Comparison of ENCODE assay signal across 22 mouse cellular contexts in the genomic region with DNA sequence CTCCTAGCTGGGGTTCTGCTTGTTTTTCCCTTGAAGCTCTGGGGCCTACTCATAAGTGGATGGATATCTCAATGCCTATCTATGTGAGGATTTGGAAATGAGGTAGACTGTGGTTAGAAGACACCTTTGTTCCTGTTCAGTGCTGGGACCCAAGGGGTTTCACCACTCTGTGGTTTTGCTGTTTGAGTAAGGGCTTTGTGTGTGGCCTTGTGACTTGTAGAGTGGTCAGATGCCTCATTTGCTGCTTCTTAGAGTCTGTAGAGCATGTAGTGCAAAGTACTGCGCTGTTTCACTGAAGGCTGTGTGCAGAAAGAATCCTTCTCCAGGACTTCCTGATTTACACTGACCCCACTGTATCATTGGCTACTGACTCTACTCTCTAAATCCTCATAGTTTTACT.
DNase-seq lines count a peak whose midpoint lies in the region; ATAC-seq and TF ChIP-seq lines count a peak whose summit lies in the region.
"Had no signal": no experiment of that assay in that cellular context is flagged by ENCODE, and none has a peak within 500 bp of the region (broad histone marks: within the 10 kb centered on the region; RNA-seq: fewer than 3 reads in every experiment).

No protein-coding gene starts in this region.

- no peak for TF ChIP-seq CTCF in left cerebral cortex, adult 2 months (IDR thresholded peaks at IDR 0.05)

- H3K27me3 ChIP-seq in liver, embryonic 15.5 days: no peaks in the 10 kb centered on the region
- H3K27me3 ChIP-seq in liver, embryonic 12.5 days (replicated peaks): no peaks in the 10 kb centered on the region
- H3K27me3 ChIP-seq: forebrain, embryonic 12.5 days; limb, embryonic 12.5 days; megakaryocyte, embryonic 14.5 days; neural tube, embryonic 13.5 days had no signal

- no peaks in the 10 kb centered on the region for H3K9me3 ChIP-seq in liver, embryonic 15.5 days (replicated peaks)
- no peaks in the 10 kb centered on the region for H3K9me3 ChIP-seq in liver, embryonic 12.5 days (replicated peaks)
- H3K9me3 ChIP-seq: embryonic facial prominence, embryonic 10.5 days; forebrain, embryonic 12.5 days; limb, embryonic 12.5 days; megakaryocyte, embryonic 14.5 days; neural tube, embryonic 13.5 days had no signal

- intact Hi-C loops in left cerebral cortex, adult 2 months (cut with DNase I): no loop called here

- no peak overlapping the region for H3K9ac ChIP-seq in liver, embryonic 15.5 days
- H3K9ac ChIP-seq in liver, embryonic 12.5 days: no peak overlapping the region
- H3K9ac ChIP-seq: forebrain, embryonic 12.5 days; limb, embryonic 12.5 days; liver, embryonic 14.5 days; neural tube, embryonic 13.5 days had no signal

- no peak overlapping the region for H3K27ac ChIP-seq in liver, embryonic 15.5 days (replicated peaks)
- no peak overlapping the region for H3K27ac ChIP-seq in liver, embryonic 12.5 days
- no peak overlapping the region for H3K27ac ChIP-seq in left cerebral cortex, adult 2 months
- H3K27ac ChIP-seq: embryonic facial prominence, embryonic 10.5 days; forebrain, embryonic 12.5 days; hindbrain, postnatal 0 days; limb, embryonic 12.5 days; liver, embryonic 14.5 days; neural tube, embryonic 13.5 days had no signal

- 70% methylated on average over 1 of the region's 1 CpGs for WGBS in liver, embryonic 15.5 days (ENCODE audit: insufficient replicate concordance)
- WGBS in liver, embryonic 12.5 days (ENCODE audit: insufficient replicate concordance): 79% methylated on average over 1 of the region's 1 CpGs

- ATAC-seq in liver, embryonic 15.5 days (ENCODE audit: insufficient read depth): 0 out of 2 replicates have a peak, but pooled peaks have one; percentile 9
- ATAC-seq in liver, embryonic 12.5 days: no peak
- ATAC-seq in CD4-positive, CD25-positive, alpha-beta regulatory T cell, adult 4 months: peak; percentile 34
- ATAC-seq in granulocyte monocyte progenitor cell, adult 5-6 weeks (replicated peaks; ENCODE audit: poor library complexity, severe bottlenecking): peak; percentile 78
- ATAC-seq: hindbrain, postnatal 0 days; lung, postnatal 0 days had no signal

- no peaks in the 10 kb centered on the region for H3K4me1 ChIP-seq in liver, embryonic 15.5 days (replicated peaks)
- H3K4me1 ChIP-seq in liver, embryonic 12.5 days: no peaks in the 10 kb centered on the region
- H3K4me1 ChIP-seq: embryonic facial prominence, embryonic 10.5 days; limb, embryonic 12.5 days; megakaryocyte, embryonic 14.5 days had no signal

- no peak overlapping the region for H3K4me3 ChIP-seq in liver, embryonic 15.5 days (replicated peaks)
- no peak overlapping the region for H3K4me3 ChIP-seq in liver, embryonic 12.5 days
- H3K4me3 ChIP-seq in left cerebral cortex, adult 2 months: no peak overlapping the region
- H3K4me3 ChIP-seq: embryonic facial prominence, embryonic 10.5 days; forebrain, embryonic 12.5 days; limb, embryonic 12.5 days; megakaryocyte, embryonic 14.5 days; neural tube, embryonic 13.5 days had no signal

- no peak for DNase-seq in left cerebral cortex, adult 2 months (ENCODE audit: extremely low spot score in 1 of 2, low spot score in 2 of 2)
- no peak for DNase-seq in heart, adult 9 months (ENCODE audit: low spot score in 2 of 2)
- no peak for DNase-seq in frontal cortex, postnatal 14 days (ENCODE audit: low spot score in 2 of 2)
- DNase-seq: adrenal gland, postnatal 10 days; gastrocnemius, postnatal 14 days; kidney, adult 11 months; kidney, postnatal 14 days; midbrain, embryonic 14.5 days; right cerebral cortex, postnatal 25 days; thymus, adult 2 months had no signal

- H3K4me2 ChIP-seq in liver, embryonic 15.5 days: no peak overlapping the region
- H3K4me2 ChIP-seq in liver, embryonic 12.5 days: no peak overlapping the region
- H3K4me2 ChIP-seq: forebrain, embryonic 12.5 days; limb, embryonic 12.5 days; neural tube, embryonic 13.5 days had no signal

- H3K36me3 ChIP-seq in liver, embryonic 15.5 days (replicated peaks): no peaks in the 10 kb centered on the region
- no peaks in the 10 kb centered on the region for H3K36me3 ChIP-seq in liver, embryonic 12.5 days
- H3K36me3 ChIP-seq: embryonic facial prominence, embryonic 10.5 days; forebrain, embryonic 12.5 days; limb, embryonic 12.5 days; neural tube, embryonic 13.5 days had no signal
